Mouse (Mus musculus) forebrain, postnatal 0 days (tissue): ENCODE results near the gene Ifrd2. TPM values are rescaled to one million over a fixed set of nuclear protein-coding genes. Genes with fewer than 3 reads are reported as not detected.

ENCODE experiments used
- ATAC-seq: fragments of 200-750 bp; cut with Nextera tagmentation; 2 replicates; pipeline ENCODE4 v1.8.0; 2017; ENCODE audit warnings: mild to moderate bottlenecking, moderate library complexity
- DNase-seq: peaks from one replicate; pipeline ENCODE4 v3.0.0-alpha.2; 2015
- H3K27ac ChIP-seq: fragments of 300-500 bp; sonication (generic); 2 replicates; pipeline ENCODE4 v1.5.1; 2014; ENCODE audit warnings: low read depth, mild to moderate bottlenecking, antibody characterized with exemption, low read length, moderate library complexity, mixed read lengths
- H3K27me3 ChIP-seq: fragments of 300-500 bp; sonication (generic); 2 replicates; pipeline ENCODE4 v1.6.1; 2014; ENCODE audit warnings: mild to moderate bottlenecking, low read length, mixed read lengths; ENCODE audit not compliant: insufficient read depth
- H3K36me3 ChIP-seq: fragments of 300-500 bp; sonication (generic); 2 replicates; pipeline ENCODE4 v1.6.1; 2014; ENCODE audit warnings: mild to moderate bottlenecking, moderate library complexity; ENCODE audit not compliant: insufficient read depth
- H3K4me1 ChIP-seq: fragments of 300-500 bp; sonication (generic); 2 replicates; pipeline ENCODE4 v1.6.1; 2014; ENCODE audit warnings: antibody characterized with exemption; ENCODE audit not compliant: insufficient read depth
- H3K4me2 ChIP-seq: fragments of 300-500 bp; sonication (generic); 2 replicates; pipeline ENCODE4 v1.6.1; 2014; ENCODE audit warnings: low read depth, mild to moderate bottlenecking, moderate library complexity
- H3K4me3 ChIP-seq: fragments of 300-500 bp; sonication (generic); 2 replicates; pipeline ENCODE4 v1.5.1; 2014; ENCODE audit warnings: low read depth, low read length, mixed read lengths
- H3K9ac ChIP-seq: fragments of 300-500 bp; sonication (generic); 2 replicates; pipeline ENCODE4 v1.6.1; 2014; ENCODE audit warnings: mild to moderate bottlenecking
- H3K9me3 ChIP-seq: fragments of 300-500 bp; sonication (generic); 2 replicates; pipeline ENCODE4 v1.6.1; 2016; ENCODE audit warnings: low read length
- CTCF ChIP-seq: sonication (generic); IDR thresholded peaks from 2 replicates; pipeline ENCODE4 v1.5.1; 2016; ENCODE audit warnings: antibody characterized with exemption, control low read depth, low read depth
- WGBS: fragments of 180-500 bp; shearing (Covaris S2); extraction: QIAGEN DNeasy Blood & Tissue Kit; methylation state at CpG from one replicate; pipeline ENCODE4 v1.1.7; 2014; 5-methylcytosine and 5-hydroxymethylcytosine counted together
- polyA plus RNA-seq: library from polyadenylated mRNA; unstranded; fragments of >200 nt; fragmentation: Nextera tagmentation; extraction: Ambion mirVana; gene quantifications from 2 replicates; pipeline ENCODE4 v1.2.1, GENCODE M21; 2015
- total RNA-seq: library from RNA; depleted of rRNA; stranded (reverse); fragments of >200 nt; gene quantifications from 2 replicates; pipeline ENCODE4 v1.2.3, GENCODE M21; 2014

Gene Ifrd2
- total and polyA plus RNA-seq, 2 experiments from 2014 or later: 7.4 to 13.8 TPM

- WGBS: 3% methylated on average over 63 of the region's 63 CpGs
- Histone ChIP-seq H3K4me2 (peak within 1 kb of the TSS; percentile 66), H3K9ac (peak within 1 kb of the TSS; percentile 44), H3K27ac (no peak within 1 kb of the TSS), H3K4me1 (peaks cover 34% of the 10 kb centered on the region), H3K4me3 (peak within 1 kb of the TSS; percentile 35), H3K36me3 (no peaks in the 10 kb centered on the region), H3K27me3 (peaks cover 19% of the 10 kb centered on the region), H3K9me3 (no peaks in the 10 kb centered on the region)
- DNase-seq (peak; percentile 35), ATAC-seq (no peak)
- no peak for TF ChIP-seq CTCF
These were observed 36.1 kb upstream of the Ifrd2 start, which contains the start of gene Rassf1 for GRCm38 (mm10) chr9:107551117-107551889. Gene Rassf1, plus strand, starts transcription at chr9:107551555.

- DNase-seq: no peak
- Histone ChIP-seq H3K4me3 (peak overlapping the region; percentile 35), H3K9ac (peak overlapping the region; percentile 44), H3K4me1 (peaks cover 34% of the 10 kb centered on the region), H3K36me3 (no peaks in the 10 kb centered on the region; the same call in 1 of the 2 replicates), H3K4me2 (peak overlapping the region; percentile 66), H3K27me3 (peaks cover 19% of the 10 kb centered on the region), H3K27ac (no peak overlapping the region), H3K9me3 (no peaks in the 10 kb centered on the region)
- 15% methylated on average over 8 of the region's 8 CpGs for WGBS
- no peak for ATAC-seq
- TF ChIP-seq CTCF: no peak
These were observed 35.5 kb upstream of the Ifrd2 start for GRCm38 (mm10) chr9:107551890-107552355.

GRCm38 (mm10) chr9:107552690-107553393 is 34.6 kb upstream of the Ifrd2 start:
- no peak for TF ChIP-seq CTCF
- H3K4me3 ChIP-seq: no peak overlapping the region
- no peak overlapping the region for H3K9ac ChIP-seq
- peaks cover 28% of the 10 kb centered on the region for H3K4me1 ChIP-seq
- peak overlapping the region; percentile 87 for H3K4me2 ChIP-seq
- H3K27me3 ChIP-seq: peaks cover 19% of the 10 kb centered on the region
- ATAC-seq: no peak
- no peak for DNase-seq
- no peak overlapping the region for H3K27ac ChIP-seq
- no peaks in the 10 kb centered on the region for H3K9me3 ChIP-seq
- WGBS: 81% methylated on average over 5 of the region's 5 CpGs
- peaks cover 9% of the 10 kb centered on the region for H3K36me3 ChIP-seq

GRCm38 (mm10) chr9:107553541-107554318 is 33.7 kb upstream of the Ifrd2 start:
- peak; percentile 26 for DNase-seq
- Histone ChIP-seq H3K36me3 (peaks cover 18% of the 10 kb centered on the region), H3K9ac (peak overlapping the region; percentile 70), H3K4me3 (peak overlapping the region; percentile 69), H3K27ac (peak overlapping the region; percentile 68), H3K9me3 (no peaks in the 10 kb centered on the region), H3K4me2 (peak overlapping the region; percentile 87), H3K4me1 (peaks cover 28% of the 10 kb centered on the region), H3K27me3 (peaks cover 19% of the 10 kb centered on the region)
- 7% methylated on average over 37 of the region's 37 CpGs for WGBS
- peak; percentile 59 for ATAC-seq
- TF ChIP-seq CTCF: no peak

- no peaks in the 10 kb centered on the region for H3K9me3 ChIP-seq
- peaks cover 28% of the 10 kb centered on the region for H3K4me1 ChIP-seq
- peak overlapping the region; percentile 69 for H3K4me3 ChIP-seq
- DNase-seq: peak; percentile 99
- ATAC-seq: peak; percentile 95
- H3K27ac ChIP-seq: peak overlapping the region; percentile 75
- TF ChIP-seq CTCF: peak; percentile 13; the same call in 1 of the 2 replicates
- H3K9ac ChIP-seq: peak overlapping the region; percentile 70
- H3K4me2 ChIP-seq: peak overlapping the region; percentile 87
- H3K36me3 ChIP-seq: peaks cover 24% of the 10 kb centered on the region
- peaks cover 19% of the 10 kb centered on the region for H3K27me3 ChIP-seq
- WGBS: under 1% methylated on average over 48 of the region's 53 CpGs
These were observed 33.1 kb upstream of the Ifrd2 start for GRCm38 (mm10) chr9:107554319-107554825.

GRCm38 (mm10) chr9:107555031-107555457 is 32.4 kb upstream of the Ifrd2 start:
- no peak for TF ChIP-seq CTCF
- under 1% methylated on average over 23 of the region's 23 CpGs for WGBS
- peak overlapping the region; percentile 70 for H3K9ac ChIP-seq
- DNase-seq (peak; percentile 35), ATAC-seq (no peak; the same call in 1 of the 2 replicates)
- H3K36me3 ChIP-seq: peaks cover 31% of the 10 kb centered on the region
- peaks cover 28% of the 10 kb centered on the region for H3K4me1 ChIP-seq
- peak overlapping the region; percentile 75 for H3K27ac ChIP-seq
- no peaks in the 10 kb centered on the region for H3K9me3 ChIP-seq
- peak overlapping the region; percentile 87 for H3K4me2 ChIP-seq
- peak overlapping the region; percentile 69 for H3K4me3 ChIP-seq
- H3K27me3 ChIP-seq: peaks cover 18% of the 10 kb centered on the region
